Mouse (Mus musculus) left cerebral cortex, postnatal 25 days (tissue): ENCODE measurements around the gene Gmip. TPM values are rescaled to one million over a fixed set of nuclear protein-coding genes. Genes with fewer than 3 reads are reported as not detected.

ENCODE experiments used
- DNase-seq, 2 experiments: peaks; one replicate each; pipeline ENCODE4 v3.0.0; 2022; ENCODE audit warnings: low spot score in 2 of 2, mixed read lengths in 1 of 2
- intact Hi-C: fragments of 180-260 bp; cut with DNase I; formaldehyde crosslinking; loops from one replicate; pipeline ENCODE4 v1.15.1; 2025
- total RNA-seq, 2 experiments: library from RNA; stranded (reverse); gene quantifications; 2 replicates each; pipeline ENCODE4 v1.2.3; 2021

Gmip gene
- 10 to 100 TPM in 1 of 2 experiments, 1 to 10 TPM in 1; 9.4 to 17.9 TPM for total RNA-seq

DNA sequence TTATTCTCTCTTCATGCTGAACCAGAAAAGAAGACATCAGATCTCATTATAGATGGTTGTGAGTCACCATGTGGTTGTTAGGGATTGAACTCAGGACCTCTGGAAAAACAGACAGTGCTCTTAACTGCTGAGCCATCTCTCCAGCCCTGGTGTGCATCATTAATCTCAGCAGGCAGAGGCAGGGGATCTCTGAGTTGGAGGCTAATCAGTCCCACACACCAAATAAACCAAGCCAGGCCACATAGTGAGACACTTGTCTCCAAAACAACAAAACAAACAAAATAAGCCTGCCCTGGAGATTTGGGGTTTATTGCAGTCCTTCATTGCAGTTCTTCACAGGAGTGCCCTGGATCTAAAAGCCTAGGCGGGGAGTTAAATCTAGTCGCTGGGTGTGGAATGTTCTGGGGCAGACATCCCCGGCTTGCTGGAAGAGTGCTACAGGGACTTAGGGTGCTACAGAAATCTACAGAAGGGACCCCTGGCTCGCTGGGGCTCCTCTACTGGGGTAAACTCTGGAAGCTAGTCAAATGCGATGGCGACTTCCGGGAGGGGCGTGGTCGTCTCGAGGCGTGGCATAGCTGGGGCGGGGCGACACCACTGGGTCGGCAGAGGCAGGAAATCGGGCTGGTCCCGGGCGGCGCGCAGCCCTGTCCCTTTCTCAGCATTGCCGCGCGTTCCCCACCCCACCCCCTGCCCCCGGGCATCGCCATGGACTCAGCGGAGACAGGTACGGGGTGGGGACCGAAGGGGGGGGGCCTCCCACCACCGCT is at the start of gene Gmip:
TSS of gene Gmip (plus strand) at position 586 of the 770 bp plus-strand sequence.
- peak; percentile 53 to 68 for DNase-seq
- intact Hi-C loops = no loop called here

DNA sequence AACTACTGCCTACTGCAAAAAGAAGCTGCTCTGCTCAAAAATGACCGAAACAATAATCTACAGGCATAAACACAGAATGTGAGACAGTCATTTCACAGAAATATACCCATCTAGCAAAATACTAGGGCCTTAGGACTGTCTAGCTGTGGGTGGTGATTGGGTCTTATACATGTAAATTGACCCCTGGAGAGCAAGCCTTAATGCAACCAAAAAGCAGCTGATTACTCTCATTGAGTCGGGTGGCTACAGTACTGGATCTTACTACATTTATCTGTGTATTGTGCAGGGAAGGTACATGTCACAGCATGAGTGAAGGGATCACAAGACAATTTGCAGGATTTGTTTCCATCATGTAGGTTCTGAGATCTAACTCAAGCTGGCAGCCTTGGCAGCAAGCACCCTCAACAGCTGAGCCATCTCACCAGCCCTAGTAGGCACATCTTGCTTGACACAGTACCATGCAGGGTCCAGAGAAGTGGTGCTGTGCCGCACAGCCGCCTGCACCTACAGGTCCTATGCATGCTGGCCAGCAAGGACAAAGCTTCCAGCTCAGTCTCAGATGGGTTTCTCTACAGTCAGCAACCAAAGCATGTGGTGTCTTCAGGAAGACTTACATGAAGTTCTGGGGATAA is 46.5 kb upstream of the Gmip start:
- intact Hi-C loops = no loop called here
- DNase-seq = no peak

DNA sequence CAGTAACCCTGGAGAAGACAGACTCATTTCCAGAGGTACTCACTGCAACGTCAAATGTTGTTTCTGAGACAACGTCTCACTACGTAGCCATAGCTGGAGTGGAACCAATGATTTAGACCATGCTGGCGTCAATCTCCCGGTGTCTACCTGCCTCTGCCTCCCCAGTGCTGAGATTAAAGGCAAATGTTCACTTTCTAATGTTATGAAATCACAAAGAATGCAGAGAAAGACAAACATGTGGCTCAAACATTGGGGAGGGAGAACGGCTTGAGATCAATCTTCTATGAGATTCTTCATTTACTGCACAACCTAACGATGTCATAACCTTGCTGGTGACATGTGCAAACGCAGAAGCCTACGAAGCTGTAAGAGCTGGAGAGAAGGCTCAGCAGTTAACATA is 37.3 kb upstream of the Gmip start:
- intact Hi-C loops = no loop called here
- no peak for DNase-seq

DNA sequence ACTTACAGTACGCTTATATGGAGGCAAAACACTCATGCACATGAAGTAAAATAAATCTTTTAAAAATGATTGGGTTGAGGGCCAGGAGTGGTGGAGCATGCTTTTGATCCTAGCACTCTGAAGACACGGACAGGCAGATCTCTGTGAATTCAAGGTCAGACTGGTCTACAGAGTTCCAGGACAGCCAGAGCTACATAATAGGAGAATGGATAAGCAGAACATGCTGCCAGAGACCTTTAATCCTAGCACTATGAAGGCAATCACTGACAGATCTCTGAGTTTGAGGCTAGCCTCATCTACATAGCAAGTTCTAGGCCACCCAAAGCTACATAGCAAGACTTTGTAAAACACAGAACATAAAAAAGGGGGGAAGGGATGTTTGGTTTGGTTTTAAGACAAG is 36.4 kb upstream of the Gmip start:
- DNase-seq = no peak
- intact Hi-C loops = no loop called here

DNA sequence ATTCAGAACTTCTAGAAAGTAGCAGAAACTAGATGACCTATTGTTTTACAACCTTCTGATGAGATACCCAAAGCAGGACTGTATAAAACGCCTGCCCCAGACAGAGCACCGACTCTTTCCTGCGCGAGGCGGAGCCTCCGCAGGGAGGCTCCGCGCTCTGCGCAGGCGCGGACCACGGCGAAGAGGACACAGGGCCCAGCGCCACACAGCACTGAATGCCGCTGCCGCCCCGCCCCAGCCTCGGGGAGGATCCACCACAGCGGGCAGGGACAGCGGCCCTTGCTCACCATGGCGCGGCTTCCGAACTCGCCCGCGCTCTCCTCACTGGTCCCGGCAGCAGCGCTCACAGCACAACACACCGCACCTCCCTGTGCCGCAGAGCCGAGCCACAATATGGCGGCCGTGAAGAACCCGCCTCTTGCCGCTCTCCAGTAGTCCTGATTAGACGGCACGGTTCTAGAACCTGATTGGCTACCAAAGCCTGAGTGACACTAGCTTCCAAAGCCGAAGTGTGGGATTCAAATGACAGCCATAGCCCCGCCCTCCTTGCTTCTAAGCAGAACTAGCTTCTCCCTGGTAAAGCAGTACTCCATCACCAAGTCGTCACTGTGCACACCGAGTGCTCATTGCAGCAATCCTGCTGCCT is 33.9 kb upstream of the Gmip start, which contains the start of gene Gm20422:
TSS of gene Gm20422 (minus strand) at position 384 of the 646 bp plus-strand sequence.
- DNase-seq = peak; percentile 91 to 97
- intact Hi-C loops = no loop called here

DNA sequence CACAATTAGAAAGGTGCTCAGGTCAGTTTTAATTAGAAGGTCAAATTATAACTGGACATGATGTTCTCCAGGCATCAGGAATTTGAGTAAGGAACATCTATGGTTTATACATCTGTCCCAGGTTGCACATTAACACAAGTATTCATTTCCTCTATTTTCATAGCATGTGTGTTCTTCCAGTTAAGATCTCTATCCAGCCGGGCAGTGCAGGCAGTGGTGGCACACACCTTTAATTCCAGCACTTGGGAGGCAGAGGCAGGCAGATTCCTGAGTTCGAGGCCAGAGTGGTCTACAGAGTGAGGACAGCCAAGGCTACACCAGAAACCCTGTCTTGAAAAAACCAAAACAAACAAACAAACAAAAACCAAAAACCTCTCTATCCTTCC is 33.3 kb upstream of the Gmip start:
- no peak for DNase-seq
- intact Hi-C loops = no loop called here

DNA sequence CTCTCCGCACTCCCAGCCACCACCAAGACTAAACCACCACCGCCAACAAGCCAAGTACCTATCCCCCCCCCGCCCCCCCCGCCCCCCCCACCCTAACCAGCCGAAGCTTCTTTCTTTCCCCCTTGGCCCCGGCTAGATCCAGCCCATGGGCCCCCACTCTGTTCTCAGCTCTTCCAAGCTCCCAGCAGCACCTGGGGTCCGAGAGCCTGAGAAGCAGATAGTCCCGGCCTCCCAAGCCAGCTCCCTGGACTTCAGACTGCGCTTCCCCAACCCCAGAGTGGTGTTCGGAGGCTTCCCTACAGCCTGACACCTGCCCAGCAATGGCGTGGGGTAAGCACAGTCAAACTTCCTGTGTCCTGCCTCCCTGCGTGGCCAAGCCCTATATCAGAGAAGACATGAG is 31.4 kb upstream of the Gmip start:
- no peak for DNase-seq
- intact Hi-C loops = no loop called here

DNA sequence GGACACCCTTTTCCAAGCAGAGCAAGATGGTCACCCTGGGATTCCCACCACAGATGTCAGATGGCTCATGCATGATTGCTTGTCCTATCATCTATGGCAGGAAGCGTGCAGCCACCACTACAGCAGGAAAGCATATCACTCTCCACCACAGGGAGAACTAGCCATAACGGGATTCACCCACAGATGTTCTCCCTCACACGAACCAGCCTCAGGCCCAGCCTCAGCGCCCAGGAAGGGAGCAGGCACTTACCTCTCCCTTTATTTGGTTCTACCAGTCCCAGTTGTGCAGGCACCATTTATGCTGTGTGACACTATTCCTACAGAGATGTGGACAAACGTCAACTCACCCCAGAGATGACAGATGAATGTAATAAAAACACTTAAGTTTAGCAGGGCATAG is 19.4 kb upstream of the Gmip start:
- intact Hi-C loops = no loop called here
- no peak for DNase-seq

DNA sequence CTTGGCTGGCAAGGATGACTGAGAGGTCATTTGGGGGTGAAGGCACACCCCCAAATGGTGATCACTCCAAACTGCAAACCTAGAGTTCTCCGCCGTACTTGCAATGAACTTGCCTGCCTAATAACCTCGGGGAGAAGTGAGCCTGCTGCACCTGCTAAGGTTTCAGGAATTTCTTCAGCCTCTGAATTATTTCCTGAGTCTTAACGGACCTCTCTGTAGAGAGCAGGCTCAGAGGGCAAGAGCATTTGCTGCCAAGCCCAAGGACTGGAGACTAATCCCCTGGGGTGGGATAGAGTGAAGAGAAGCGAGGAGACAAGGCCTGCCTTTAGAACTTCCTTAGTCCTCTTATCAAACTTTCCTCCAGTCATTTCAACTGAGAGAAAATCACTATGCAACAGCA is 18.7 kb upstream of the Gmip start:
- intact Hi-C loops = no loop called here
- no peak for DNase-seq

DNA sequence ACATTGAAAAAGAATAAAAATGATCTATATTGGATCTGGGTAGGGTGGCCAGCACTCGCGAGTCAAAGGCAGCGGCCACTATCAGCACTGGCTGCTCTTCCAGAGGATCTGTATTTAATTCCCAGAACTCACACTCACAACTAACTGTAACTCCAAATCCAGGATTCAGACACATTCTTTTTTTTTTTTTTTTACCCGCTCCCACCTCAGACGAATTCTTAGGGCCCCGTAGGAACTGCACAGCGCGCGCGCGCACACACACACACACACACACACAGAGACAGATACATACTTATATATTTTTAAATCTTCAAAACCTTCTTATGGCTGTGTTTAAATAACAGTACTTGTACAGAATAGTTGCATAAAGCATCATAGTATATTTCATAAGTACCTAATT is 18.1 kb upstream of the Gmip start:
- intact Hi-C loops = no loop called here
- DNase-seq = no peak

DNA sequence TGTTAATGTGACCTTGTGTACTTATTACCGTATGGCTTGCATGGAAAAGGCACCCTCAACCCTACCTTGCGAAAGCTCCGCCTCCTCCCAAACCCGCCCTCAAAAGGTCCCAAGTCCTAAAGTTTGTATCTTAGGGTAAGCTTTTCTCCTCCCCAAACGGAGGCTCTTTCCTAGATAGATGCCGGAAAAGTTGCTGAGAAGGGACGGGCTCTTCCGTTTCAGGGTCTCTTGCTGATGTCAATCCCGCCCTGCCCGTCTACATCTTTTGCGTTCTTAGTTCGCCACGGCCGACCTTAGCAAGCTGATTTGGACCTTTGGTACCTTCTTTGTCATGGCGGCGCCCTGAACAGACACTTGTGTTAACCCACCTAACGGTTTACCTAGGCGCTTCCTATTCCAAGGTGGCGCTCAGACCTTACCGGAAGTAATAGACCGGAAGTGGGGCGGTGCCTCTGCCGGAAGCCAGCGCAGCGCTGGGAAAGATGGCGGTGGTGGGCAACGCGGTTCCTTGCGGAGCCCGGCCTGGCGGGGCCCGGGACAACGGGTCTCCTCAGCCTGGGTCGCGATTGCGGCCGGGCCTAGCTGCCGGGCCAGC is 17.6 kb upstream of the Gmip start, which contains the start of the genes Atp13a1 and Zfp866:
TSS of gene Atp13a1 (plus strand) at position 391 of the 595 bp plus-strand sequence.
TSS of gene Zfp866 (minus strand) at position 406 of the 595 bp plus-strand sequence.
- DNase-seq = peak; percentile 90 to 91
- intact Hi-C loops = no loop called here

DNA sequence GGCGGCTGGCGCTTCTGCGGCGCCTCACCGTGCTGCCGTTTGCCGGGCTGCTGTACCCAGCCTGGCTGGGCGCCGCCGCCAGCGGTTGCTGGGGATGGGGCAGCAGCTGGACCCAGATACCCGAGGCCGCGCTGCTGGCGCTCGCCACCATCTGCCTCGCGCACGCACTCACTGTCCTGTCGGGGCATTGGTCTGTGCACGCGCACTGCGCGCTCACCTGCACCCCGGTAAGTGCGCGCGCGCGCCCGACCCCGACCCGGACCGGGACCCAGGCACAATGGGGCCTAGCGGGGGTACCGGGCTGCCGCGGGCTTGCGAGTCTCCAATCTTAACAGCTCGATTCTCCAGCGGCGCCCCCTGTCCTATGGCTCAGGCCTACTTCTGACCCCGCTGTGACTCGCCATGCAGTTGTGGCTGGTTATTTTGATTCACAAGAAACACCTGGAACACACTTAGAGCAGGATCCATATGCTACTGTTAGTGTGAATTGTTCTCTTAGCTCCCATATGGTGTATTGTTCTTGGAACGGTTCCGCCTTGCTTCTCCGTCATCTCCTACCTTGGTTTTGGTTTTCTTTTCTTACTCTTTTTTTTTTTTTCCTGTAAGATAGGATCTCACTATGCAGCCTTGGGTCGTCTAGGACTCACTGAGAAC is 16.9 kb upstream of the Gmip start:
- intact Hi-C loops = no loop called here
- DNase-seq = peak in 1 of 2 experiments; percentile 39

DNA sequence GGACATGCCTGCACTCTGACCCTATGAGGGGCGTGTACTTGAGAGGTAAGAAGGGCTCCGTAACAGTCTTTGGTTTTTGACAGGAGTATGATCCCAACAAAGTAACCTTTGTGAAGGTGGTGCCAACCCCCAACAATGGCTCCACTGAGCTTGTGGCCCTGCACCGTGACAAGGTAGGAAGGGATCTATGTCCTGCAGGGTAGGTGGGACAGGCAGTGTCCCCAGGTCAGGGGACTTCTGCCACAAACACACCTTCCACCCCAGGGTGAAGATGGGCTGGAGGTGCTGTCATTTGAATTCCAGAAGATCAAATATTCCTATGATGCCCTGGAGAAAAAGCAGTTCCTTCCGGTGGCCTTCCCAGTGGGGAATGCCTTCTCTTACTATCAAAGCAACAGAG is 14.8 kb upstream of the Gmip start:
- intact Hi-C loops = no loop called here

DNA sequence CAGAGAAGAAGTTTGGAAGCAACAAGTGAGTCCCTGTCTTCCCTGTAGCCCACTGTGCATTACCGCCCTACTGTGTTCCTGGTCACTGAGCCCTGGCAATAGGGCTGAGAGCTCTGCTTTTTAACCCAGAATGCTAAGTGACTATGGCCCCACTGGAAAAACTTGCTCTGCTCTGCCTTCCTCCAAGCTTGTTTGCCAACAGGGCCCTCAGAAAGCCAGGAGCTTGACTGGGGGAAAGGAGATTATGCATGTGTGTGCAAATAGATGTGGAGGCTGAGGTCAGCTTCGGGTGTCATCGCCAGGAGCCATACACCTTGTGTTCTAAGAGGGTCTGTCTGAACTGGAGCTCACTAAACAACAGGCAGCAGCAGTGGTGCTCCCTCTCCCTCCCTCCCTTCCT is 14.4 kb upstream of the Gmip start:
- intact Hi-C loops = no loop called here
- DNase-seq = no peak

More for the DNA sequence above, 14.8 kb upstream of the Gmip start:
- no peak for DNase-seq

DNA sequence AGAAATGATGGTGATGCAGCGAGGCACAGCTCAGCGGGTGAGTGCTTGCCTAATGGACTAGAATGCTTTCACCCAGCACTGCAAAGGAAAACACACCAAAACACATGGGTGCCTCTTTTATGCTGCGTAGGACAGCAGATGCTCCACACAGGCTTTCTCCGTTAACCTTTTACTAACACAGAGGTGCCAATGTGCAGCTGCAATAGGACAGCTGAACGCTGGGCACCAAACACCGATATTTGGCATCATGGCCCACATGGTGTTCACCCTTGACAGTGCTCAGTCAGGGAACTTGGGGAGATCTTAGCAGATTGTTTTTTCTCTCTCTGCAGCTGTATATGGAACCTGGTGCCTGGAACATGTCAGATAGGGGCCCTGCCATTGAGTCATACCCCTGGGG is 13.6 kb upstream of the Gmip start:
- DNase-seq = no peak
- intact Hi-C loops = no loop called here

DNA sequence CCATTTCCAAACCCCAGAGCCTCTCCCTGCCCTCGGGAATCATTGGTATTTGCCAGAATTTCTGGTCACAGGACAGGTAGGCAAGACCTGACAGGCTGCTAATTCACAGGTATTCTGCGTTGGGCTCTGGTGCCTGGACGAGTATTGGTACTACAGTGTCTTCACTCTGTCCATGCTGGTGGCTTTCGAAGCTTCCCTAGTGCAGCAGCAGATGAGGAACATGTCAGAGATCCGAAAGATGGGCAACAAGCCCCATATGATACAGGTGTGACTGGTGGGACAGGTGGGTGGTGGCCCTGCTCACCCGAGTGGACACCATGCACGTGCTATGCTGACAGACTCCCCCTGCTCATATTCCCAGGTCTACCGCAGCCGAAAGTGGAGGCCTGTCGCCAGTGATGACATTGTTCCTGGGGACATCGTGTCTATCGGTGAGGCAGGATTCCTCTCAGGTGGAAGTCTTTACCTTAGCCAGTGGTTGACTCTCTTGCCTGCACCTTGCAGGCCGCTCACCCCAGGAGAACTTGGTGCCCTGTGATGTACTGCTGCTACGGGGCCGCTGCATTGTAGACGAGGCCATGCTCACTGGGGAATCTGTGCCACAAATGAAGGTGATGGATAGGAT is 11.6 kb upstream of the Gmip start:
- no peak for DNase-seq
- intact Hi-C loops = no loop called here

DNA sequence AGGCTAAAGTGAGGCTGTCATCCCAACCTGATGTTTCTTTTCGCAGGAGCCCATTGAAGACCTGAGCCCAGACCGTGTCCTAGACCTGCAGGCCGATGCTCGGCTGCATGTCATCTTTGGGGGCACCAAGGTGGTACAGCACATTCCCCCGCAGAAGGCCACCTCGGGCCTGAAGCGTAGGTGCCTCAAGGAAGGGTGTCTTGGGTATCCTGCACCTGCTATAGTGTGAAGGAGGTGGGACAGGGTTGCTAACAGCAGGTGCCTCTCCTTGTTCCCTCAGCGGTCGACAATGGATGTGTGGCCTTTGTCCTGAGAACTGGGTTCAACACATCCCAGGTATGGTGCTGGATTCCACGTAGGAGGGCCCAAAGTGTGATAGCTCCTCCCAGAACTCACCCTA is 10.8 kb upstream of the Gmip start:
- intact Hi-C loops = no loop called here
- DNase-seq = no peak

DNA sequence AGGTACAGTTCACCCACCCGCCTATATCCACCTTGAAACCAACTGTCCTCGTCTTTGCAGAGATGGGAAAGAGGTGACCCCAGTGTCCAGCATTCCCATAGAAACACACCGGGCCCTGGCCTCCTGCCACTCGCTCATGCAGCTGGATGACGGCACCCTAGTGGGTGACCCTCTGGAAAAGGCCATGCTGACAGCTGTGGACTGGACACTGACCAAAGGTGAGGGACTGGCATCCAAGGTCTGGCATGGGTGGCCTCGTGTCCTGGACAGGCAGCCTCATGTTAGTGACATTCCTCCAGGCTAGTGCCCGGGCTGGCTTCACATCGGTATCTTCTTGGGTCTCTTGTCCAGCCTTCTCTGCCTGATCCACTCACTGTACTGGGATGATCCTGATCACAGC is 9.2 kb upstream of the Gmip start:
- intact Hi-C loops = no loop called here
- DNase-seq = no peak

DNA sequence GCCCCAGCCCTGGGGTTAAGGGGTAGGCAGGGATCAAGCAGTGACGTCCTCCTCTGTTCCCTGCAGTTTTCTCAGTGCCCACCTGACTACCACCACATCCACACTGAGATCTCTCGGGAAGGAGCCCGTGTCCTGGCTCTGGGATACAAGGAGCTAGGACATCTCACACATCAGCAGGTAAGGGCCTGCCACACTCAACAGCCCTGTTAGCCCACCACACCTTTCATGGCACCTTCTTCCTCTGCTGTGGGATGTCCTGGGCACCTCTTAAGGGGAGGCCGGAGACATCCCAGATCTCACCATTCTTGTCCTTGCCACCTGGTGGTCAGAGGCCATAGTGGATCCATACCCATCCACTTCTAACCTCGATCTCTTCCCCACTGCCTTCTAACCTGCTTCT is 8.5 kb upstream of the Gmip start:
- intact Hi-C loops = no loop called here
- DNase-seq = no peak
